Mouse (Mus musculus) left cerebral cortex, postnatal 14 days (tissue): ENCODE data around the gene Hnrnpa0. TPM values are rescaled to one million over a fixed set of nuclear protein-coding genes. Genes with fewer than 3 reads are reported as not detected.

Experiments
- DNase-seq, 2 experiments: peaks; one replicate each; pipeline ENCODE4 v3.0.0; 2021 to 2022; ENCODE audit warnings: low spot score in 2 of 2, mixed read lengths in 1 of 2
- intact Hi-C: fragments of 180-260 bp; cut with DNase I; formaldehyde crosslinking; loops from one replicate; pipeline ENCODE4 v1.15.1; 2025
- total RNA-seq, 2 experiments: library from RNA; stranded (reverse); gene quantifications; 2 replicates each; pipeline ENCODE4 v1.2.3; 2021

The Hnrnpa0 gene
- total RNA-seq, 2 experiments from 2014 or later: 125 to 136 TPM

DNA sequence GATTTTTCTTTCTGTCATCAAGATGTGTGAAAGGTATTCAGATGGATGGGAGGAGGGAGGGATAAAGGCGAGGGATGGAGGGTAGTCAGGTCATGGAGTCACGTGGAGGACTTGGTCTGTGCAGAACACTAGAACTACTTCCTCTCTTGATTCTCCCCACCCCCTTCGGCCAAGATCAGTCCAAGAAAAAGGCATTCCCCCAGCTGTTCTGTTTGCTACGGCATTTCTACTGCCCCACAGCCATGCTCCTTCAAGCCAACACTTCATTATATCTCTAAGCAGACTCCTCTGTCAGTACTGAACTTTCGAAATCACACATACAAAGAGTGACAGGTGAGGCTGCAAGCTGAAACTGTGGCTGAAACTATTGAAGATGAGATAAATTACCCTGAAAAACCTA, 45.3 kb downstream of the Hnrnpa0 start:
- DNase-seq: no peak
- intact Hi-C loops: no loop called here

DNA sequence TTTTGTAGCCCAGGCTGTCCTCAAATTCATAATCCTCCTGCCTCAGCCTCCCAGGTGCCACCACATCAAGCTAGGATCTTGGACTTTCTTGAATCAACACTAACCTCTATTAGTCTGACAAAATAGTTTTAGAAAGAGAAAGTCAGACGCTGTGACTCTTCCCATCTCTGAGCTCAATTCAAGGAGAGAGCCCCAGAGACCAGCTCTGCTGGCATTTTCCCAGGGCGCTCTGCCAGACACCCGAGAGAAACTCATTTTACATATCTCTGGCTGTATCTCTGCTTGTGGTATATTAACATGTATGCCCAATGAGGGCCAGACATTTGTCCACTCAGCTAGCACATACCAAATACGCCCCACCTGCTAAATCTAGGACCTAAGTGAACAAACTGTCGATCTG, 50.0 kb downstream of the Hnrnpa0 start:
- intact Hi-C loops: no loop called here
- no peak for DNase-seq

Other genes with a start within 250 kb of the Hnrnpa0 start
- gene Spock1, start 220.2 kb downstream of the Hnrnpa0 start, total RNA-seq: 100 to 1,000 TPM; 297 to 320 TPM
- 10 to 100 TPM; 28.0 to 30.2 TPM for gene Klhl3, start 15.0 kb downstream of the Hnrnpa0 start, total RNA-seq
- 10 to 100 TPM; 21.5 to 21.9 TPM for gene Idnk, start 29.1 kb upstream of the Hnrnpa0 start, total RNA-seq
- gene Ubqln1, start 87.1 kb upstream of the Hnrnpa0 start, total RNA-seq: 100 to 1,000 TPM; 129 to 140 TPM
- gene Gkap1, start 147.1 kb upstream of the Hnrnpa0 start, total RNA-seq: 10 to 100 TPM; 13.7 to 18.4 TPM
- gene Kif27, start 230.6 kb upstream of the Hnrnpa0 start, total RNA-seq: 1 to 10 TPM; 2.6 to 3.3 TPM